Mouse (Mus musculus): ENCODE data around the gene Zbtb34. TPM values are rescaled to one million over a fixed set of nuclear protein-coding genes. Genes with fewer than 3 reads are reported as not detected.
A peak's percentile ranks its signal among the peaks of the same experiment; 100 is the strongest.

Gene Zbtb34
- total RNA-seq, 2 experiments from 2014 or later: 5.6 to 8.2 TPM

DNA sequence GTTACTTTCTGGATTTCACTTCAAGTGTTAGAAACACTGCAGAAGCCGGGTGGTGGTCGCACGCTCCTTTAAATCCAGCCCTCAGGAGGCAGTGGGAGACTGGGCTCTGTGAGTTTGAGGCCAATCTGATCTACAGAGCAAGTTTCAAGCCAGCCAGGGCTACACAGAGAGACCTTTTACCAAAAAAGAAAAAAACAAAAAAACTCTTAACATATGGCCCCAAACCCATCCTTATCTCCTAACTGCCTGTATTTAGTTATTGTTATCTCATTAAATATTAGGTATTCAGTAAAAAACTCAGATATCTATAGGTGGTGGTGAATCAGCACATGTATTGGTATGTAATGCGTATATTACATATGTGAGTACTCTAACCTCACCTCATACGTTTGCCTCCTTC is 28.5 kb downstream of the Zbtb34 start:
- no peak for DNase-seq (ENCODE audit: low spot score in 2 of 2)

- peak; percentile 22 to 58 for DNase-seq (ENCODE audit: low spot score in 2 of 2)
Observed at GRCm38 (mm10) chr2:33402236-33402635, 28.9 kb downstream of the Zbtb34 start.

DNA sequence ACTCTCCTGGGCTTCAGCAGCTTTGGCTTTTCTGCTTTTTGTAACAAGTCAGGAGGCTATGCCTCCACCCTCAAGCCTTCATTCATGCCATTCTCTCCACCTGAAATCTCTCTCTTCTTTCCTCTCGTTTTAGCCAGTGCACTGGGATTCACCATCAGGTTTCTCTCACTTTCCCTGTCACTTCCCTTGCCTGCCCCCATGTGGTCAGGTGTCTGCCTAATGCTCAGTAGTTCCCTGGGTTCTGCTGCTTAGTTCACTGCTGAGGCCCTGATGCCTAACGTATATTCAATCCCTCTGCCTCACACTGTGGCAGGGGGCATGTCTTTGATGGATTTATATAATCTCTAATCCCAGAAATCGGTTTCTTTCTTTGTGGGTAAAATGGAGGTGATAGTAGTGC is 29.9 kb downstream of the Zbtb34 start:
- DNase-seq (ENCODE audit: low spot score in 2 of 2): no peak

DNA sequence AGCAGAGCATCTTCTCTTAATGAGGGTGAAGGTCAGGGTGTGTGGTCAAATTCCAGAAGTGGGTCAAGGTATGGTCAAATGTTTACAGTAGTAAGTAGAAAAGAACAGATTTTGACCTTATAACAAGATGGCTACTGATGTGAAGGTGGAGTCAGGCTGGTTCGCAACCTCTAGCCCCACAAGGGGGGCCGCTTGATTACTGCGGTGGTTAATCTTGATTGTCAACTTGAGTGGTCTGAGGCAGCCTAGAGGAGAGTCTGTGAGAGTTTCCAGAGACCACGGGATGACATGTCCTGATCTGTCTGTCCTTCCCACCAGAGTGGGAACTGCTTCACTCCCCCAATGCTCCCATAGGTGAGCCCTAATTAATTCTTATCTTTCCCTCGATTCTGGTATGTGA is 30.6 kb downstream of the Zbtb34 start:
- DNase-seq (ENCODE audit: low spot score in 2 of 2): no peak

- no peak for DNase-seq (ENCODE audit: low spot score in 2 of 2)
Observed at GRCm38 (mm10) chr2:33399091-33399490, 32.0 kb downstream of the Zbtb34 start.

DNA sequence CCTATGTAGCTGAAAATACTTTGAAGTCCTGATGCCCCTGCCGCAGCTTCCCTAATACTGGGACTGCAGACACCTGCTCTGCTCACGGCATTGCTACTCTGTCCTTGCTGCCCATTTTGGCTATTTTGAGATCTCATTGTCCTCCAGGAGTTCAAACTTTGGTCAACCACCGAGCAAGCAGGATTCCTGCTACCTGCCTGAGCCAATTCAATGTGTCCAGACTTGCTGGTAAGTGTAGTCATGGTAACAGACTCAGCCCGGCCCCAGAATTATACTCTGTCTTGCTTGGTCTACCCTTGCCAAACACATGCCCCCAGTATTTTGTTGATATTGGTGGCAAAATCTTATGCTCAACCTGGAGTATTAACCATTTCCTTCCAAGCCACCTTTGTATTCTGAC is 34.1 kb downstream of the Zbtb34 start:
- no peak for DNase-seq (ENCODE audit: low spot score in 2 of 2)

DNA sequence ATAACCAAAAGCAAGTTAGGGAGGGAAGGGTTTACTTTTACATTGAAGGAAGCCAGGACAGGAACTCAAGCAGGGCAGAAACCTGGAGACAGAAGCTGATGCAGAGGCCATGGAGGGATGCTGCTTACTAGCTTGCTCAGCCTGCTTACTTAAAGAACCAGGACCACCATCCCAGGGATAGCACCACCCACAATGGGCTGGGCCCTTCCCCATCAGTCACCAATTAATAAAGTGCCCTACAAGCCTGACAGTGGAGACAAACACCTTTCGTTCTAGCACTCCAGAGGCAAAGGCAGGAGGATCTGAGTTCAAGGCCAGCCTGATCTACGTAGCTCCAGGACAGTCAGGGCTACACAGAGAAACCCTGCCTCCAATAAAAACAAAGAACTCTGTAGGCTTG is 36.1 kb downstream of the Zbtb34 start:
- no peak for DNase-seq (ENCODE audit: low spot score in 2 of 2)

DNA sequence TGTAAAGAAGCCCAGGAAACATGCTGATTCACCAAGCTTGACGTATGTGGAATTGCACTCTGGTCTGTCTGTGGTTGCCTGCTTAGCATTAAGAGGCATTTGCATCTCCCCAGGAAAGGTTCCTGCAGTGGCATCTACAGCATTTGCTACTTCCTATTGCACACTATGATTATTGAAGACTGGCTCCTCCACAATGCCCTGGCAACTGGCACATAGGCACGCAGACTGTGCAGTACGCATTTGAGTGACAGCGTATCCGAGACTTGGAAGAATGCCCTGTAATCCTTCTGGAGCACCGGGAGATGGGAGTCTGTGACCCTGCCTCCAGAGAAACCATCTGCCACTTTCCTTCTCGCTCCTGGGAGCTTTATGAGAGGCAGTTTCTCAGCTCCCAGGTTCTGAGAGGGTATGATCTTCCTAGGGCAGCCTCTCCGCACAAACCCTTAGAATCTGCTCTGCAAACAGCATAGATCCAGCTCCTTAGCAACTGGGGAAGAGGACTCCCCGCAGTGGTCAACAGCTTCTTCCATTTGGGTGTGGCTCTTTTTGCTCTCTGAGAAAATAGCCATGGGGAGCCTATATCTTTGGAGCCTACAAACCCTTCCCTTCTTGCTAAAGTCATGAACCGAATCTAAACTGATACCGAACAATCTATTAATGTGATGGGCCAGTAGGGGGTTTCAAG is 37.0 kb downstream of the Zbtb34 start:
- DNase-seq (ENCODE audit: low spot score in 2 of 2): no peak

- no peak for DNase-seq (ENCODE audit: low spot score in 2 of 2)
Observed at GRCm38 (mm10) chr2:33393021-33393420, 38.1 kb downstream of the Zbtb34 start.

DNA sequence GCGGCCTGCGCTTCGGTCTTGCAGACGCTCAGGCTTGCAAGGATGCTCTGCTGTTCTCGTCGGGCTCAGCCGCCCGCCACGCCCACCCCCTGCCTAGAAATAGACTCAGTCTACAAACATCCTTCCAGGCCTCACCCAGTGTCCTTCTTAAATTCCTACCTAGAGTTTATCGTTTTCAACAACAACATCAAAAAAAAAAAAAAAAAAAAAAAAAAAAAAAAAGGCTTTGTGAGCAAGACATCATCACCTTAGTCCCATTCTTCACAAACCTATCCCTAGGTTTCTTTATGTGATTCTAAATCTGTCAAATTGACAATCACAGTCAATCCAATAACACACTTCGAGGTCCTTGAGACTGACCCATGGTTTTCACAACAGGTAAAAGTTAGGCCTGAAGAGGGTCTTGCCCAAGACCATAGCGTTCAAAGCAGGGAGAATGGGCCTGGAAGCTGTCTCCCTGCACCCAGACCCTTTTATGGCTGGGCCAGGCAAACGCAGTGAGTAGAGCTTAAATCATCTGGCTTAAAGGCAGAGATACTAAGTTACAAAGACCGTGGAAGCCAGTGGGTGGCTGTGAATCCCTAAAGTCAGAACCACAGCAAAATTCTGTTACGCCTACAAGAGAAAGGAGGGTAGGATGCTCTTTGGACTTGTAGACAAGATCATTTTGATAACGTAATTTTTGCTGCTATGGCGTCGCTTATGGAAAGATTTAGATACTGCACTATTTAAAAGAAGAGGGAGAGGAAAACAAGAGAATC is 59.3 kb downstream of the Zbtb34 start:
- DNase-seq (ENCODE audit: low spot score in 2 of 2): no peak

DNA sequence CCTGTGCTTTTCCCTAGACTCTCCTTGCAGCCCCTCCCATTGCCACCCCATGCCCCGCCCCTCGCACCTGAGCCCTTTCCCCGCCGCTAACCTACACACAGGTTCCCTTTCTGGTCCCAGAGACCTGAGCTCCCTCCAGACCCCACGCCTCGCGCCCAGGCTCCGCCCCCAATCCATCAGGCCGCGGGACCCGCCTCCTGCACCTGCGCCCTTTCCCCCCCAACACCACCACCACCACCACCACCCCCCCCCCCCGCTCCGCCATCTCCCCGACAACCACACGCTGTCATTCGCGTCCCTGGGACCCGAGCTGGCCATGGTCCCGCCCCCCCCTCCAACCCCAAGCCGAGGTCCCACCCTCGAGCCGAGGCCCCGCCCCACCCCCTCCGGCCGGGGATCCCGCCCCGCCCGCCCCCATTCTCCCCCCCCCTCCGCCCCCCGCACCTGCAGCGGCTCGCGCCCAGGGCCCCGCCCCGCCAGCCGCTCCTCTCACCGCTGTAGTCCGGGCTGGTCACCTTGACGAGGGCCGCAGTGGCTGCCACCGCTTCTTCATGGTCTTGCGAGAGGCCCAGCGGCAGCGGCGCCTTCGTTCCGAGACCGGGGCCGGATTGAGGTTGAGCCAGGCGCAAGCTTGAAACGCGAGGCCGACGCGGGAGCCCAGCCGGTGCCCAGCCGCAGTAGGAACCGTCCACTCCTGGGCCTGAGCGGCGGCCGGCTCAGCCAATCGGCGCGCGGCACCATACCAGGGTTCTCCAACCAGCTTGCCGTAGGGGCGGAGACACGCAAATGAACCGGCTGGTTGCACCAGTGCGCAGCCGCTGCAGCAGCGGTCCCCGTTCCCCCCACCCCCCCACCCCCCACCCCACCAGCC is 60.1 kb downstream of the Zbtb34 start, which contains the start of gene Ralgps1:
Gene Ralgps1 (minus strand): TSS at position 710 of the 871 bp plus-strand sequence.
- peak; percentile 92 to 93 for DNase-seq (ENCODE audit: low spot score in 2 of 2)

DNA sequence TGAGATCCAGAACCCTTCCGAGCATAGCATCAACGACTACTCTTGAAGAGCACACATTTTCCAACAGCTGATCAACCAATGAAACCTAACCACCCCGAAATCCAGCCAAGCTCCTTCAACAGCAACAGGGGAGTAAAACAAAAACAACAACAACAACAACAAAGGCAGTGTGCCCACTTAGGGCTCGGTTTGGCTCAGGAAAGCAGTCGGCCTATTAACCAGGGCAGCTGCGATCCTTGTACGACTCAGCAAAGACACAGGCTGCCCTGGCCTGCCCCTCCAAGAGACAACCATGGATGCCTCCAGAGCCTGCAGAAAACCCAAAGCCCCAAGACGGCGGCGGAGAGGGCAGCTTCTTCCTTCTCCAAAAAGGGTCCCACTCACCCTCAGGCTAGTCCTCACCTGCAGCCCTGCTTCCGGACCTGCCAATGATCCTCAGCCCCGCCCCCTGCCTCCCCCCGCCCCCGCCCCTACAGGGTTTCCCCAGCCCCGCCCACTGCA is 60.8 kb downstream of the Zbtb34 start:
- DNase-seq (ENCODE audit: low spot score in 2 of 2): no peak

DNA sequence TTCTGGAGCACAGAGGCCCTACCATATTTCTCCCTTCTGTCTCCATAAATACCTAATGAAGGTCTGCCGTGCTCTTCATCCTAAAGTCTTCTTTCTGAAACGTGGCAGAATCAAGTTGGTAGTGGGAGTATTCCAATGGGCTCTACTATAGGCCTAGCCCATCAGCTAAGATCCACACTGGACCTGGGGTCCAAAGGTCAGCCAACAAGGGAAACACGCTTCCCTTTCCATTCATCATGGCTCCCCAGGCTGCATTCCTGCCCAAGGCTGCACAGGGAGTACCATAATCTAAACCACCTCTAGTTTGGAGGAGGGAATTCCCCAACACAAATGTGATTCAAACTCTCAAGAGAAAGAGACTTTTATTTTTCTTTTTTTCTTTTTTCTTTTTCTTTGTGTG is 61.7 kb downstream of the Zbtb34 start:
- no peak for DNase-seq (ENCODE audit: low spot score in 2 of 2)

GRCm38 (mm10) chr2:33368486-33368885 is 62.6 kb downstream of the Zbtb34 start:
- DNase-seq (ENCODE audit: low spot score in 2 of 2): no peak

DNA sequence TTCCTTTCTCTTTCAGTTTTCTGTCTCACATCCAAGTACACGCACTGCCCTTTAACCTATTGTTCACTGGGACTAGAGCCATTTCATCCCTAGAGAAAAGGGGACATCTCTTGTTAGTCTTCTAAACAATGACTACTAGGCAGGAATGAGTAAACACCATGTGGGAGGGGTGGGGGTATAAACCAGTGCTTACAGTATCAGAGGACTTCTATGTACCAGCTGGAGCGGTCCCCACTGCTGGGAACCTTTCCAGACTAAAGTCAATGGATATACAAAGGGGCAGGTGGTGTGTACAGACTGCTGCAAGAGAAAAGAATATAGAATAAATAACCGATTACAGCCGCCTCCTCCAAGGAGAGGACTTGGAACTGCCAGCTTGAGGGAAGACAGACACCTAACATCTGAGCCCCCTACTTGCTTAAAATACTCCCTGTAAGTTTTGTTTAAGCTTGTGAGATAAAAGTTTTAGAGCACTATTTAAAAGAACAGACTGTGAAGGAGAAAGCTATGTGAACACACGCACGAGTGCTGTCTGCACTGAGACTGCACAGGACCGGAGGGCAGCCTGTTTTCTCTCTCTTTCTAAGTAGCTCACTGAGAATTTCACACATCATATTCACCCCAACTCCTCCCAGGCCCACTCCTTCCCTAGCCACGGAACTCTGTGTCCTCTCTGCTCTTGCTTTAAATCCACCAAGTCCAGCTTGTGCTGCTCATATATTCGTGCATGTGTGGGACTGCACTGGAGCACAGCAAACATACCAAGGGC is 65.2 kb downstream of the Zbtb34 start:
- no peak for DNase-seq (ENCODE audit: low spot score in 2 of 2)

GRCm38 (mm10) chr2:33364656-33365055 is 66.5 kb downstream of the Zbtb34 start:
- DNase-seq (ENCODE audit: low spot score in 2 of 2): no peak

GRCm38 (mm10) chr2:33363890-33364289 is 67.2 kb downstream of the Zbtb34 start:
- DNase-seq (ENCODE audit: low spot score in 2 of 2): no peak

DNA sequence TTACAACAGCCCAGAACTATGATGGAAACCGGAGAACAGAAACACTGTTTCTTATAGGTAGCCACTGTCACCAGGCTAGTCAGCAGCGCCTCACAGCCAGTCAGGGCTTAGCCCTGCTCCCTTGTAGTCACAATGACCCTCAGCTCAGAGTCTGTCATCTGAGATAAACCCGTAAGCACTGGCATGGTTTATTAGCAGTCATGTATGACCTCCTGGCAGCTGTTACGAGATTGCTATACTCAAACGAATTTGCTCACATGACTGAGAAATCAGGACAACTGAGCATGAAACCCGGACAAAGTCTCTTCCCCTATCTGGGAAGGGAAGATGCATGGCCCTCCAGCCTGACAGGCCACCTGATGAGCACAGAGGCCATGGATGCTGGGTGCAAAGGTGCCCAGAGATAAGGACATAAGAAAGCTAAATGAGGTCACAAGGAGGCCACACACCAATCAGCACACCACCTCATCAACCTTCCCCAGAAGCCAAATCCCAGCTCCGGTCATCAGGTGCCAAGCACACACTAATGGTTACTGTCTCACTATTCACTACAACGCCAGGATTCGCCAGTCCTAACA is 69.9 kb downstream of the Zbtb34 start:
- DNase-seq (ENCODE audit: low spot score in 2 of 2): no peak

DNA sequence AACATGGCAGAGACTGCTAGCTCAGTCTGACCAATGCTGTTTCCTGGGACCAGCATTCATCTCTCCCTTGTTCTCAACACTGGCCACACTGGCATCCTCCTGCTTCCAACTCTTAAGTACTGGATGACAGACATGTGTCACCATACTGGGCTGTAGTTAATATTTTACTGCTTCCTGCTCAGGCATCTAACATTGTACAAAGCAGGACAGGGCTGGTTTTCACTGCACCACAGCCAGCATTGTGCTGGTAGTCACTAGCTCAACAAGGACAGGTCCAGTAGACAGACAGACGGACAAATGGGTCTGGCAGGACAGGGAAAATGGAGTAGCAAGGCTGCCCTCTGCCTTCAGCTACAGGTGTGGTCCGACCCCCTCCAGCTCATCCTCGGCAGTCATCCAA is 70.6 kb downstream of the Zbtb34 start:
- no peak for DNase-seq (ENCODE audit: low spot score in 2 of 2)

DNA sequence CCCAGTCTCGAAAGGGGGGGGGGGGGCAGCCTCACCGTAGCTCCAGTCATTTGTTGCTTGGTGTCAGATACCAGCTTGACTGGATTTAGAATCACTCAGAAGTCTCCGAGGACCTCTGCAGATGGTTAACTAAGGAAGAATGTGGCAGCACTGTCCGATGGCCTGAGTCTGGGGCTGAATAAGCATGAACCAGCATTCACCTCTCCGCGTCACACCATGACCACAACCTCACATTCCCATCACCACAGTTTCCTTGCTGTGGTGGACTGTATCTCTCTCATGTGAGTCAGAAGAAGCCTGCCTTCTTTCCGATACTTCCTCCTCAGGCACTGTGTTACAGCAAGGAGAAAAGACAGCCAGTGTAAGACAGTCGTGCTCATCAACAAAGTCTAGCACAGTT is 71.9 kb downstream of the Zbtb34 start:
- no peak for DNase-seq (ENCODE audit: low spot score in 2 of 2)

All from adrenal gland, adult 18-20 months (tissue).